Mouse (Mus musculus) lung, adult 2 months (tissue): Measurements from ENCODE around the gene Clk4.

ENCODE experiments used
- CTCF ChIP-seq: fragments of 200-500 bp; IDR thresholded peaks from 2 replicates; pipeline ENCODE4 v1.5.1; 2011; ENCODE audit warnings: mild to moderate bottlenecking, low read length, control low read depth; ENCODE audit not compliant: insufficient read depth
- POLR2A ChIP-seq: fragments of 200-500 bp; IDR thresholded peaks from 2 replicates; pipeline ENCODE4 v1.6.1; 2011; ENCODE audit warnings: low read depth, mild to moderate bottlenecking, control low read depth, low read length, borderline replicate concordance; ENCODE audit errors: extremely low read depth

DNA sequence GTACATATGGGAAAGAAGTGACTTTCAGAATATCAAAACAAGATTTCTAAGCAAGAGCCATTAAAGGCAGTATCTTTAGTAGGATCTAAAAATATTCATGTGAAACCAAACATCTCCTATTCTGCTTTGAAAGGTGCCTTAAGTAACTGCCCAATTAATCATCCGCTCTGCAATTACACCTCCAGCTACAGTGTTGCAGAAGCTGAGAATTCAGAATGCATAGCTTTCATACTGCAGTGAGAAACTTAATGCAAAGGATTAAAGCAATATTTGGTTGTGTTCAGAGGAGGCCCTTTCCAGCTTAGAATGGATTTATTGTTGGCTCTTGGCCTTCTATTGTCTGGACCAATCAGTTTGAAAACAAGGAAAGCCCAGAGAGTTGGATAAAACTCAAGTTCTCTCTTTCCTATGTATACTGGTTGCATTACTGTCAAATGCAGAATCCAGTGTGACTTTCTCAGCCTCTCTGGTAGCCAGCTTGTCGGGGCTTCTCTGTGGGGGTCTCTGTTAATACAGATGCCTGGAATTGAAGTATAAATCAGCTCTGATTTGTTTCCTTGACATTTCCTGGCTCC lies 32.5 kb downstream of the Clk4 start:
- TF ChIP-seq CTCF (no peak), POLR2A (no peak)
